Mouse (Mus musculus) kidney, adult 2 months (tissue): ENCODE results near the gene Akr1b8.

Experiments used
- CTCF ChIP-seq: fragments of 200-500 bp; conservative IDR thresholded peaks from 2 replicates; pipeline ENCODE4 v1.5.1; 2011; ENCODE audit warnings: low read depth, mild to moderate bottlenecking, control low read depth, low read length, moderate library complexity, mixed read lengths; ENCODE audit not compliant: insufficient read depth, insufficient read length
- POLR2A ChIP-seq: fragments of 200-500 bp; IDR thresholded peaks from one replicate; pipeline ENCODE4 v1.6.1; 2011; ENCODE audit warnings: low read depth, low read length, control low read depth

DNA sequence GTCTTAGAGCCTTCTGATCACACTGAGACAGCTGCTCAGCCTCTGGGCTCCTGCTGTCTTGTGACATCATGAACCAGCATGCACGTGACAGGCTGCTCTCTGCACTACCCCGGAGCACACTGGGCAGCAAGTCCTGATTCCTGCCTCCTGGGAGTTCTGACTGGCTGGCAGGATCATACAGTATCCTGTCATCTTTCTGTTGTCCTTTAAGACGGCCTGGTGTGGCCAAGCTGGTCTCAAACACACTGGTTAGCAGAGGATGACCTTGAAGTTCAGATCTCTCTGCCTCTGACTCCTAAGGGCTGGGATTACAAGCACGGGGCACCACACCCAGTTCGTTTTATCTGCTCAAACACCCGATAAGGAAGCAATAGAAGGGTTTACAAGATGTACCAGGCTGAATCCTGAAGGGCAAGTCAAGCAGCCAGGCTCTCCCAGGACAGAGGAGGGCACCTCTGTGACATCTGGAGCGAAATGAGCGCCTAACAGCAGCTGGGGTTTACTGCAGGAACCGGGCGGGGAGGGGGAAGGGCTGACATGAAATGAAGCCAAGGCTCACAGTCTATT, 49.2 kb upstream of the Akr1b8 start:
- TF ChIP-seq CTCF (no peak), POLR2A (no peak)
